Mouse (Mus musculus): Measurements from ENCODE around the gene Traf3. TPM values are rescaled to one million over a fixed set of nuclear protein-coding genes. Genes with fewer than 3 reads are reported as not detected.

The Traf3 gene
- polyA plus RNA-seq, 1 experiment from 2014 or later = 4.4 TPM

DNA sequence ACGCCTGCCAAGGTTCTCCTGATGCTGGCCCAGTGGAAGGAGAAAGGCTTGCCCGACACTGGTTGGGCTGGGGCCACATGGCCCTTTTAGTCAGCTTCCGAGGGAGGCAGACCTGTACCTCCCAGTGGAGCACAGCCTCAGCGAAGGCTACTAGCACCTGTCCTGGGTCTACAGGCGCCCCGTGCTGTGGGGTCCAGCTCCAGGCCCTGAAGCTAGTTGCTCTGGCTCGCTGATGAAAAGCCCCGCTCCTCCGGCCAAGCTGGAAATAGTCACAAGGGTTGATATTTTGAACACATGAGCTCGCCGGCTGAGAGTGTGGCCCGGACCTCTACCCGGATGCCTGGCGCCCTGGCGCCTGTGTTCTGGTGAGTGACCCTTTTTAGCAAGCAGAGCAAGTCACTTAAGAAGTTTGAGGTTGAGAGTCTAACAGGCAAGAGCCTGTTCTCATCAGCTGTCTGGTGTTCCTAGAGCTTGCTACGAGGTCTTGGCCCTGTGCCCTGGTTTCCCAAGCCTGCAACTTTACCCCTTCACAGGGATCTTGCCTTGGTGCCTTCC lies 22.6 kb upstream of the Traf3 start:
- ATAC-seq (ENCODE audit: low FRiP score, low TSS enrichment) (no peak; the same call in 1 of the 2 replicates), DNase-seq (ENCODE audit: low spot score) (no peak)
- WGBS = 62% methylated on average over 16 of the region's 16 CpGs
- Histone ChIP-seq H3K4me1 (replicated peaks; ENCODE audit: control insufficient read depth, insufficient read depth) (0 out of 2 replicates have a peak, but pooled peaks cover 2% of the 10 kb centered on the region), H3K9me3 (ENCODE audit: control insufficient read depth, low read length) (no peaks in the 10 kb centered on the region), H3K4me2 (replicated peaks; ENCODE audit: low read depth) (peak overlapping the region; percentile 18; the same call in 1 of the 2 replicates), H3K27ac (replicated peaks) (no peak overlapping the region), H3K27me3 (ENCODE audit: control insufficient read depth, insufficient read depth, low read length) (no peaks in the 10 kb centered on the region), H3K4me3 (ENCODE audit: low read depth, low read length) (no peak overlapping the region), H3K9ac (ENCODE audit: low read length) (no peak overlapping the region), H3K36me3 (ENCODE audit: control insufficient read depth, insufficient read depth, low read length) (no peaks in the 10 kb centered on the region)
- TF ChIP-seq CTCF (IDR thresholded peaks at IDR 0.05; ENCODE audit: low read depth) (no peak), EP300 (optimal IDR thresholded peaks at IDR 0.05) (no peak)

GRCm38 (mm10) chr12:111144598-111144997 lies 21.6 kb upstream of the Traf3 start:
- DNase-seq (ENCODE audit: low spot score) (no peak), ATAC-seq (ENCODE audit: low FRiP score, low TSS enrichment) (no peak)
- Histone ChIP-seq H3K27me3 (ENCODE audit: control insufficient read depth, insufficient read depth, low read length) (no peaks in the 10 kb centered on the region), H3K9me3 (ENCODE audit: control insufficient read depth, low read length) (no peaks in the 10 kb centered on the region), H3K4me2 (replicated peaks; ENCODE audit: low read depth) (no peak overlapping the region), H3K27ac (replicated peaks) (no peak overlapping the region), H3K4me1 (replicated peaks; ENCODE audit: control insufficient read depth, insufficient read depth) (peaks cover 2% of the 10 kb centered on the region; the same call in 1 of the 2 replicates), H3K9ac (ENCODE audit: low read length) (no peak overlapping the region), H3K36me3 (ENCODE audit: control insufficient read depth, insufficient read depth, low read length) (no peaks in the 10 kb centered on the region), H3K4me3 (ENCODE audit: low read depth, low read length) (no peak overlapping the region)
- TF ChIP-seq EP300 (optimal IDR thresholded peaks at IDR 0.05) (no peak), CTCF (IDR thresholded peaks at IDR 0.05; ENCODE audit: low read depth) (no peak)
- 89% methylated on average over 2 of the region's 2 CpGs for WGBS

GRCm38 (mm10) chr12:111145269-111145668 lies 20.9 kb upstream of the Traf3 start:
- DNase-seq (ENCODE audit: low spot score) = peak; percentile 37
- H3K27me3 ChIP-seq (ENCODE audit: control insufficient read depth, insufficient read depth, low read length) = no peaks in the 10 kb centered on the region
- no peaks in the 10 kb centered on the region for H3K9me3 ChIP-seq (ENCODE audit: control insufficient read depth, low read length)
- no peak for TF ChIP-seq CTCF (IDR thresholded peaks at IDR 0.05; ENCODE audit: low read depth)
- H3K4me2 ChIP-seq (replicated peaks; ENCODE audit: low read depth) = no peak overlapping the region
- H3K9ac ChIP-seq (ENCODE audit: low read length) = no peak overlapping the region
- no peak overlapping the region for H3K27ac ChIP-seq (replicated peaks)
- ATAC-seq (ENCODE audit: low FRiP score, low TSS enrichment) = peak; percentile 24; the same call in 1 of the 2 replicates
- no peaks in the 10 kb centered on the region for H3K36me3 ChIP-seq (ENCODE audit: control insufficient read depth, insufficient read depth, low read length)
- H3K4me1 ChIP-seq (replicated peaks; ENCODE audit: control insufficient read depth, insufficient read depth) = peaks cover 2% of the 10 kb centered on the region; the same call in 1 of the 2 replicates
- 37% methylated on average over 9 of the region's 9 CpGs for WGBS
- H3K4me3 ChIP-seq (ENCODE audit: low read depth, low read length) = no peak overlapping the region

GRCm38 (mm10) chr12:111149495-111150235 lies 16.5 kb upstream of the Traf3 start:
- 51% methylated on average over 17 of the region's 17 CpGs for whole genome bisulfite sequencing
- ATAC-seq (ENCODE audit: low FRiP score, low TSS enrichment) = no peak

GRCm38 (mm10) chr12:111150236-111150596 lies 16.0 kb upstream of the Traf3 start:
- peak; percentile 81 for DNase-seq (ENCODE audit: low spot score)
- peak; percentile 51; the same call in 1 of the 2 replicates for ATAC-seq (ENCODE audit: low FRiP score, low TSS enrichment)
- TF ChIP-seq EP300 (optimal IDR thresholded peaks at IDR 0.05) = no peak
- no peak for TF ChIP-seq CTCF (IDR thresholded peaks at IDR 0.05; ENCODE audit: low read depth)
- WGBS = 4% methylated on average over 6 of the region's 6 CpGs
- Histone ChIP-seq H3K27me3 (ENCODE audit: control insufficient read depth, insufficient read depth, low read length) (no peaks in the 10 kb centered on the region), H3K36me3 (ENCODE audit: control insufficient read depth, insufficient read depth, low read length) (no peaks in the 10 kb centered on the region), H3K27ac (replicated peaks) (no peak overlapping the region), H3K9me3 (ENCODE audit: control insufficient read depth, low read length) (no peaks in the 10 kb centered on the region), H3K4me3 (ENCODE audit: low read depth, low read length) (no peak overlapping the region), H3K4me2 (replicated peaks; ENCODE audit: low read depth) (no peak overlapping the region), H3K4me1 (replicated peaks; ENCODE audit: control insufficient read depth, insufficient read depth) (no peaks in the 10 kb centered on the region; the same call in 1 of the 2 replicates), H3K9ac (ENCODE audit: low read length) (no peak overlapping the region)

More at GRCm38 (mm10) chr12:111149495-111150235, 16.5 kb upstream of the Traf3 start:
- no peaks in the 10 kb centered on the region for H3K9me3 ChIP-seq (ENCODE audit: control insufficient read depth, low read length)
- H3K4me3 ChIP-seq (ENCODE audit: low read depth, low read length) = no peak overlapping the region
- no peaks in the 10 kb centered on the region for H3K27me3 ChIP-seq (ENCODE audit: control insufficient read depth, insufficient read depth, low read length)
- no peak overlapping the region for H3K4me2 ChIP-seq (replicated peaks; ENCODE audit: low read depth)
- H3K9ac ChIP-seq (ENCODE audit: low read length) = no peak overlapping the region
- H3K27ac ChIP-seq (replicated peaks) = no peak overlapping the region
- no peak for DNase-seq (ENCODE audit: low spot score)
- H3K4me1 ChIP-seq (replicated peaks; ENCODE audit: control insufficient read depth, insufficient read depth) = no peaks in the 10 kb centered on the region; the same call in 1 of the 2 replicates
- no peaks in the 10 kb centered on the region for H3K36me3 ChIP-seq (ENCODE audit: control insufficient read depth, insufficient read depth, low read length)
- no peak for TF ChIP-seq EP300 (optimal IDR thresholded peaks at IDR 0.05)
- TF ChIP-seq CTCF (IDR thresholded peaks at IDR 0.05; ENCODE audit: low read depth) = no peak

All from stomach, postnatal 0 days (tissue).